Mouse (Mus musculus) embryonic facial prominence, embryonic 10.5 days (tissue): ENCODE results near the gene Pdzrn3. TPM values are rescaled to one million over a fixed set of nuclear protein-coding genes. Genes with fewer than 3 reads are reported as not detected.

Source experiments
- DNase-seq: peaks from one replicate; pipeline ENCODE4 v3.0.0-alpha.2; 2017; ENCODE audit warnings: low spot score
- H3K27ac ChIP-seq: fragments of 300-500 bp; sonication (generic); replicated peaks from 2 replicates; pipeline ENCODE4 v1.5.1; 2016; ENCODE audit warnings: mild to moderate bottlenecking
- H3K27me3 ChIP-seq: fragments of 300-500 bp; sonication (generic); replicated peaks from 2 replicates; pipeline ENCODE4 v1.6.1; 2016; ENCODE audit warnings: low read depth, mild to moderate bottlenecking; ENCODE audit not compliant: poor library complexity, severe bottlenecking
- H3K36me3 ChIP-seq: fragments of 300-500 bp; sonication (generic); replicated peaks from 2 replicates; pipeline ENCODE4 v1.6.1; 2016; ENCODE audit warnings: mild to moderate bottlenecking, moderate library complexity
- H3K4me1 ChIP-seq: fragments of 300-500 bp; sonication (generic); 2 replicates; pipeline ENCODE4 v1.6.1; 2016
- H3K4me3 ChIP-seq: fragments of 300-500 bp; sonication (generic); 2 replicates; pipeline ENCODE4 v1.5.1; 2016; ENCODE audit warnings: mild to moderate bottlenecking, moderate library complexity
- H3K9me3 ChIP-seq: fragments of 300-500 bp; sonication (generic); 2 replicates; pipeline ENCODE4 v1.6.1; 2016; ENCODE audit warnings: mild to moderate bottlenecking
- WGBS: fragments of 180-500 bp; shearing (Covaris S2); methylation state at CpG from one replicate; pipeline ENCODE4 v1.1.7; 2016; 5-methylcytosine and 5-hydroxymethylcytosine counted together
- polyA plus RNA-seq: library from polyadenylated mRNA; unstranded; fragments of >200 nt; fragmentation: Nextera tagmentation; extraction: Ambion mirVana; gene quantifications from 2 replicates; pipeline ENCODE4 v1.2.1, GENCODE M21; 2016

The Pdzrn3 gene
- polyA plus RNA-seq, 1 experiment from 2014 or later: 8.9 TPM

GRCm38 (mm10) chr6:101319374-101319967 lies 58.2 kb downstream of the Pdzrn3 start:
- Histone ChIP-seq H3K4me1 (peaks cover 34% of the 10 kb centered on the region), H3K36me3 (no peaks in the 10 kb centered on the region), H3K9me3 (no peaks in the 10 kb centered on the region), H3K27ac (no peak overlapping the region), H3K27me3 (no peaks in the 10 kb centered on the region), H3K4me3 (no peak overlapping the region)
- no peak for DNase-seq
- WGBS: 82% methylated on average over 7 of the region's 7 CpGs

- no peaks in the 10 kb centered on the region for H3K9me3 ChIP-seq
- DNase-seq: no peak
- H3K36me3 ChIP-seq: no peaks in the 10 kb centered on the region
- H3K27ac ChIP-seq: peak overlapping the region; percentile 27
- no peak overlapping the region for H3K4me3 ChIP-seq
- H3K27me3 ChIP-seq: no peaks in the 10 kb centered on the region
- 51% methylated on average over 6 of the region's 6 CpGs for WGBS
- peaks cover 41% of the 10 kb centered on the region for H3K4me1 ChIP-seq
Measured at GRCm38 (mm10) chr6:101318530-101318929, 59.2 kb downstream of the Pdzrn3 start.

- Histone ChIP-seq H3K9me3 (no peaks in the 10 kb centered on the region), H3K27me3 (0 out of 2 replicates have a peak, but pooled peaks cover 10% of the 10 kb centered on the region), H3K27ac (no peak overlapping the region), H3K4me1 (peaks cover 73% of the 10 kb centered on the region), H3K4me3 (no peak overlapping the region), H3K36me3 (no peaks in the 10 kb centered on the region)
- no peak for DNase-seq
- WGBS: 30% methylated on average over 6 of the region's 6 CpGs
Measured at GRCm38 (mm10) chr6:101311446-101311845, 66.3 kb downstream of the Pdzrn3 start.

GRCm38 (mm10) chr6:101310491-101310890 lies 67.2 kb downstream of the Pdzrn3 start:
- peaks cover 68% of the 10 kb centered on the region for H3K4me1 ChIP-seq
- H3K9me3 ChIP-seq: no peaks in the 10 kb centered on the region
- H3K36me3 ChIP-seq: no peaks in the 10 kb centered on the region
- H3K27me3 ChIP-seq: 0 out of 2 replicates have a peak, but pooled peaks cover 10% of the 10 kb centered on the region
- no peak overlapping the region for H3K4me3 ChIP-seq
- WGBS: 77% methylated on average over 9 of the region's 9 CpGs
- no peak overlapping the region for H3K27ac ChIP-seq
- DNase-seq: no peak

GRCm38 (mm10) chr6:101307964-101308531 lies 69.6 kb downstream of the Pdzrn3 start:
- DNase-seq: peak; percentile 63
- H3K36me3 ChIP-seq: peaks cover 5% of the 10 kb centered on the region; the same call in 1 of the 2 replicates
- no peaks in the 10 kb centered on the region for H3K9me3 ChIP-seq
- WGBS: 13% methylated on average over 11 of the region's 11 CpGs
- peak overlapping the region; percentile 52 for H3K27ac ChIP-seq
- H3K4me3 ChIP-seq: no peak overlapping the region
- 0 out of 2 replicates have a peak, but pooled peaks cover 10% of the 10 kb centered on the region for H3K27me3 ChIP-seq
- peaks cover 56% of the 10 kb centered on the region for H3K4me1 ChIP-seq

GRCm38 (mm10) chr6:101306834-101307233 lies 70.9 kb downstream of the Pdzrn3 start:
- peaks cover 56% of the 10 kb centered on the region for H3K4me1 ChIP-seq
- no peak overlapping the region for H3K4me3 ChIP-seq
- H3K27me3 ChIP-seq: 0 out of 2 replicates have a peak, but pooled peaks cover 10% of the 10 kb centered on the region
- no peak for DNase-seq
- no peaks in the 10 kb centered on the region for H3K9me3 ChIP-seq
- 36% methylated on average over 7 of the region's 7 CpGs for WGBS
- peak overlapping the region; percentile 70 for H3K27ac ChIP-seq
- peaks cover 5% of the 10 kb centered on the region; the same call in 1 of the 2 replicates for H3K36me3 ChIP-seq

GRCm38 (mm10) chr6:101305543-101305942 lies 72.2 kb downstream of the Pdzrn3 start:
- 93% methylated on average over 6 of the region's 6 CpGs for WGBS

GRCm38 (mm10) chr6:101303959-101304738 lies 73.5 kb downstream of the Pdzrn3 start:
- Histone ChIP-seq H3K9me3 (no peaks in the 10 kb centered on the region), H3K36me3 (peaks cover 5% of the 10 kb centered on the region; the same call in 1 of the 2 replicates), H3K27me3 (no peaks in the 10 kb centered on the region), H3K27ac (no peak overlapping the region), H3K4me3 (no peak overlapping the region), H3K4me1 (peaks cover 31% of the 10 kb centered on the region)
- 91% methylated on average over 11 of the region's 11 CpGs for WGBS
- no peak for DNase-seq

More at GRCm38 (mm10) chr6:101305543-101305942, 72.2 kb downstream of the Pdzrn3 start:
- Histone ChIP-seq H3K27ac (no peak overlapping the region), H3K36me3 (peaks cover 5% of the 10 kb centered on the region; the same call in 1 of the 2 replicates), H3K9me3 (no peaks in the 10 kb centered on the region), H3K4me3 (no peak overlapping the region), H3K4me1 (peaks cover 44% of the 10 kb centered on the region), H3K27me3 (0 out of 2 replicates have a peak, but pooled peaks cover 9% of the 10 kb centered on the region)
- DNase-seq: no peak

GRCm38 (mm10) chr6:101303501-101303900 lies 74.2 kb downstream of the Pdzrn3 start:
- Histone ChIP-seq H3K27ac (no peak overlapping the region), H3K9me3 (no peaks in the 10 kb centered on the region), H3K4me3 (no peak overlapping the region), H3K4me1 (peaks cover 27% of the 10 kb centered on the region), H3K27me3 (no peaks in the 10 kb centered on the region), H3K36me3 (peaks cover 8% of the 10 kb centered on the region; the same call in 1 of the 2 replicates)
- WGBS: 85% methylated on average over 1 of the region's 1 CpGs
- no peak for DNase-seq

GRCm38 (mm10) chr6:101301154-101301553 lies 76.5 kb downstream of the Pdzrn3 start:
- Histone ChIP-seq H3K36me3 (peaks cover 12% of the 10 kb centered on the region; the same call in 1 of the 2 replicates), H3K27me3 (no peaks in the 10 kb centered on the region), H3K4me1 (peaks cover 18% of the 10 kb centered on the region), H3K27ac (no peak overlapping the region), H3K9me3 (no peaks in the 10 kb centered on the region), H3K4me3 (no peak overlapping the region)
- DNase-seq: no peak
- 89% methylated on average over 8 of the region's 8 CpGs for WGBS

GRCm38 (mm10) chr6:101299434-101299833 lies 78.3 kb downstream of the Pdzrn3 start:
- Histone ChIP-seq H3K9me3 (no peaks in the 10 kb centered on the region), H3K4me3 (no peak overlapping the region), H3K27me3 (no peaks in the 10 kb centered on the region), H3K27ac (no peak overlapping the region), H3K4me1 (peaks cover 33% of the 10 kb centered on the region), H3K36me3 (peaks cover 9% of the 10 kb centered on the region; the same call in 1 of the 2 replicates)
- no peak for DNase-seq
- 95% methylated on average over 2 of the region's 2 CpGs for WGBS
